Mouse (Mus musculus) embryo, embryonic 11 days (tissue): ENCODE measurements around the gene Gm26938.

Experiments used
- DNase-seq: peaks from one replicate; pipeline ENCODE4 v3.0.0-alpha.2; 2015

Gm26938 gene

GRCm38 (mm10) chr5:139826357-139827055 is at the start of gene Gm26938, which contains the start of gene Psmg3:
TSS of gene Gm26938 (minus strand) at chr5:139826407.
TSS of gene Psmg3 (minus strand) at chr5:139826885.
- DNase-seq, result peak; percentile 90

GRCm38 (mm10) chr5:139871526-139871925 is 45.3 kb upstream of the Gm26938 start:
- no peak for DNase-seq

- DNase-seq, result no peak
Observed at GRCm38 (mm10) chr5:139870886-139871285, 44.7 kb upstream of the Gm26938 start.

DNA sequence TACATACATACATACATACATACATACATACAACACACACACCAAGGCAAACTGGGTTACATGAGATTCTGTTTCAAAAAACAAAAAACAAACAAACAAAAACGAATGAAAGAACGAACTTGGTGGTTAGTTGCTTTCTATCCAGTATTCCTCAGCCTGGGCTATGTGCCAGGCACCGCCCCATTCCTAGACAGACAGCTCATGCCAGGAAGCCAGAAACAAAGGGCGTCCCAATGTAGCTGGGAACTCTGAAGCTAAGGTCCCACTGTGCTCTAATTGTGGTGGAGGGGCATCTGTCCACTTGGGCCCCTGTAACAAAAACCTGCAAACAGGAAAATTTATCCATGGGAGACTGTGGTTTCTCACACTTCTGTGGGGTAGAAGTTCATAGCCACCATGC is 36.6 kb upstream of the Gm26938 start:
- DNase-seq, result no peak

DNA sequence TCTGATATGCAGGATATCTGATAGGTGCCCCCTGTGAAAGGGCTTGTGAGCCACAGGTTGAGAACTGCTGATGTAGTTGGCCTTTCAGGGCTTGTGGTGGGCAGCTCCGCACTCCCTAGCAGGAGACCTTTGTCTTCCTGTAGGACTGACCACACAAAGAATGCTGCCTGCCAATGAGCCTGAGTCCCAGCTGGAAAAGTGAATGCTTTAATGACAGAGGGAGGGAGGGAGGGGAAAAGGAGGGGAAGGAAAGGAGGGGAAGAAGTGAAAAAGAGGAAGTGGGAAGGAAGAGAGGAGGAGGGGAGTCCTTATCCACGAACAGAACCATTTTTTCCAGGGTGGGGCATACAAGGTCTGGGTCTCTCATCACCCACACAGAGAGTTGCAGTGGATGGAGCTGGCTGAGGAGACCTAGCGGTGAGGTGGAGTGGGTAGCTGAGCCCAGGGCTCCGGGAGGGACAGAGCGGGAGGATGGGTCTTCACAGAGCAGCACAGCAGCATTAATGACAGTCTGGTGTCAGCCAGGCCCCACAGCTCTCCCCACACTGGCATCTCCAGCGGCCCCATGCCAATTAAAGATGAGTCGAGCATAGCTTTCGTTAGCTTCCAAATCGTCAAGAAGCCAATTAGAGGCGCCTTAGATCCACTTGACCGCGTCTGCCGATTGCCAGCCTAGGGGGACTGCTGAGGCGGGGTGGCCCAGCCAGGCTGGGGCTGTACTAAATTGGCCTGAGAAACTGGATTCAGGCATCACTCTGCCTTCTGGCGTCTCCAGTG is 34.3 kb upstream of the Gm26938 start:
- peak; percentile 15 for DNase-seq

DNA sequence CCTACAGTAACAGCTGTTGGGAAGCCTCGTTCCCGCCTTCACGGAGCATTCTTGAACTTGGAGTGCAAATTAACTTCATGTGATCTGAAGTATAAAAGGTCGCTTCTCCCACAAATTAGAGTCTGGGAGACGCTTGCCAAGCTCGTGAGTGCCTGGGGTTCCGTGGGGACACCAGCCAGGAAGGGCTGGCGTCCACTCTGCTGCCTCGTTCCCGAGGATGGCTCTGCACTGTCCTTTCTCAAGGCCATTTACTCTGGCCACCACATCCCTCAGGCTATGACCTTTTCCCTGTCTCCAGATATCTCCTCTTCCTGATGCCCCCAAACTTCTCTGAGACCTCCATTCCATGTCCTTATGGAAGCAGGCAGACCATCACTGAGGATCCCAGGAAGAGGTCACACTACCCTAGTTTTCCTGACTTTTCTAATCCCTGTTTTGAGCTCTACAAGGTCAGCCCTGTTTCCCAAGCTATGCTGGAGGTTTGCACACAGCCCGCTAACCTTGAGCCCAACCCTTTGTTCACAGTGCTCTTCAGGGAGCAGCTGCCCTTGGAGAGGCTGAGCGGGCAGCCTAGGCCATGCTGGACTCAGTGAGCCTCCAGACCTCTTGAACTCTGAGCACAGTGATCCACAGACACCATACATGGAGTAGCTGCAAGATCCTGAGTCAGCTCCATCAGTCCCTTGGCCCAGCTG is 23.6 kb upstream of the Gm26938 start:
- no peak for DNase-seq

- DNase-seq, result no peak
Observed at GRCm38 (mm10) chr5:139839142-139839541, 12.9 kb upstream of the Gm26938 start.

DNA sequence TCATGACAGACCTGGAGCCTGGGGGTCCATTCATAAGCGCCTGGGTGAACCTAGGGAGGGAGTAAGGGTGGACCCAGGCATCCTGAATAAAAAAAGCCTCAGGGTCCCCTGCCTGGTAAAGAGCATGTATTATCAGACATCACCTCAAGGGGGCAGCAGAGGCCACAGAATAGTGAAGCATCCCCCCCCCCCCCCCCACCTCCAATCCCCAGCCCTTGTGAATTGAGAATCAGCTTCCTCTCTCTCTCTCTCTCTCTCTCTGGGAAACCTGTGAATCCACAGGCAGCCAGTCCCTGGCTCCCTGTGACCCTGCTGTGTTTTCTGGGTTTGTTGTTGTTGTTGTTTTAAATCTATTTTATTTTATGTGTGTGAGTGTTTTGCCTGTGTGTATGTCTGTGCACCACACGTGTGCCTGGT is 12.3 kb upstream of the Gm26938 start:
- DNase-seq, result peak; percentile 77

DNA sequence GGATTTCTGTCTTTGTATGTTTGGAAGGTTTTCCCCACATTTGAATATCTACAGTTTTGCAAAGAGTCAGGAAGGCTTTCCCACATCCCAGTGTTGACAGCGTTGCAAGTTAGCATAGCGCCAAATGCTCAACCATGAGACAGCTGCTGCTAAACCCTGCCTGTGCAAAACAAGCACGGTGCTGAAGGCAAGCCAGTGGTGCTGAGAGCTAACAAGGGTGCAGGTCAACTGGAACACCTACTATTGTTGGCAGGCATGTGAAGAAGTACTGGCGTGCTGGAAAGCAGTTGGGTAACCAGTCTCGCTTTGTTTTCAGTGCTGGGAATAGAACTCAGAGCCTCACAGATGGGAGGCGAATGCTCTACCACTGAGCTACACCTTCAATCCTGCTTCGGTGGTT is 9.5 kb upstream of the Gm26938 start:
- no peak for DNase-seq

DNA sequence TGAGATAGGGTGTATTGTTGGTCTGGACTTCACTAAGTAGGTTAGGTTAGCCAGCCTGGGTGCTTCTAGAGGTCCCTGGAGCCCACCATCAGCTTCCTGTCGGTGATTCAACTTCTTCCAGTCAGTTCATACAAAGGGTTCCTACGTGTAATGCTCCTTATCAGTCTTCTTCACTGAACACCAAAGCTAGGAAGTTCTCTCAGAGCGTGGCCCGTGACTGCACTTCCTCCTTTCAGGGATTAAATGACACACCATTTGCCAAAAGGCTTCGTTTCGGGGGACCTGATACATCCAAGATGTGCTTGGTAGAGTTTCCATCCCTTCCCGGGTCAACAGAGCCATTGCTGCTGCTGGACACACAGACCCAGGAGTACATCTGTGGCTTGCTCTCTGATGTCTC is 5.9 kb upstream of the Gm26938 start:
- DNase-seq, result no peak

DNA sequence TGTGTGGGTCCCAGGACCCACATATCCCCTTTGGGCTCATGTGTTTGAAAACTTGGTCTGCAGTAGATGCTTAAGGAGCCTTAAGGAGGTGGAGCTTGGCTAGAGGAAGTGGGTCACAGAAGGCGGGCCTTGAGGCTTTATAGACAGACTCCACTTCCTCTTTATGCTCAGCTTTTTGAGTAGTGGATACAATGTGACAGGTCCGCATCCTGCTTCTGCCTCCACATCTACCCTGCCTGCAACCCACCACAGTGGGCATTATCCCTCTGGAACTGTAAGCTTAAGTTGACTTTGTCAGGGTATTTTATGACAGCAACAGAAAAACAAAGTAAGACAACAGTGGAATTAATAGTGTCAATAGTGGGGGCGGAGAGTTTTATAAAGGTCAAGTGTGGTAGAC is 4.5 kb upstream of the Gm26938 start:
- no peak for DNase-seq

DNA sequence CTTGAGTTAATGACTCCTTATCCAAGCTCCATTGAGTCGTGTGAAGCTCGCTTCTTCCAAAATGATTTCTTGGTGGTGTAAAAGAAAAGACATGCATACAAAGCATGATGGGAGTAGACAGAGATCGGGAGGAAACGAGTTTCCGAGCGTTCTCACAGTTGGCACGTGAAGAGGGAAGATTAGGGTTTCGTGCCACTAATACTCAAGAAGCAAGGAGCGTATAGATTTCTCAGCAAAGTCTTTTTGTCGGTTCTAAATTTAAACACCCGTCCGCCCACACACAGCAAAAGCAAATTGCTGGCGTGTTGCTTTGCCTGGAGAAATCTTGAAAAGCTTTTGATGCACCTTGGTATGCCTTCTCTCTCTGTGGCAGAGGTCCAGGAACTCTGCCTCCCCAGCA is 3.2 kb upstream of the Gm26938 start:
- DNase-seq, result no peak

- no peak for DNase-seq
Observed at GRCm38 (mm10) chr5:139827593-139827992, 1.4 kb upstream of the Gm26938 start.

GRCm38 (mm10) chr5:139825947-139826346 is 260 bp downstream of the Gm26938 start:
- no peak for DNase-seq

GRCm38 (mm10) chr5:139824531-139824930 is 1.7 kb downstream of the Gm26938 start:
- DNase-seq, result no peak

- no peak for DNase-seq
Observed at GRCm38 (mm10) chr5:139821466-139822459, 4.4 kb downstream of the Gm26938 start.

- no peak for DNase-seq
Observed at GRCm38 (mm10) chr5:139819538-139820181, 6.5 kb downstream of the Gm26938 start, which contains the start of gene Tmem184a. TSS of gene Tmem184a (minus strand) at chr5:139819917.

DNA sequence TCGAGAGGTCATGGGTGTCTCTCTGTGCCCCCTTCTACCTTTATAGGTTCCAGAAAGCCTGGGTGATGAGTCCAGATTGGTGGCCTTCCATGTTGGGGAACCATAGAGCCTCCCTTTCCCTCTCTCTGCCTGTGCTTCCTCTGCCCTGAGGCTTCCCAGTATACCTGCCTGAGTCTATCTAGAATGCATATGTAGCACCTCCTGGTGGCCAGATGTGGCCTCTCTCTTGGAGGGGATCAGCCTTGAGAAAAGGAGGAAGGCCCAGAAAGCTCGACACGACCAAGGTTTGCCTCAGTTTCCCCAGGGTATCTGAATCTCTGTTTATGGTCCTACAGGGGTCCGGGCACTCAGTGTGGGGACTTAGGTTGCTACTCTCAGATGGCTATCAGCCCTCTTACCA is 7.4 kb downstream of the Gm26938 start:
- peak; percentile 50 for DNase-seq

- no peak for DNase-seq
Observed at GRCm38 (mm10) chr5:139818056-139818455, 8.2 kb downstream of the Gm26938 start.

DNA sequence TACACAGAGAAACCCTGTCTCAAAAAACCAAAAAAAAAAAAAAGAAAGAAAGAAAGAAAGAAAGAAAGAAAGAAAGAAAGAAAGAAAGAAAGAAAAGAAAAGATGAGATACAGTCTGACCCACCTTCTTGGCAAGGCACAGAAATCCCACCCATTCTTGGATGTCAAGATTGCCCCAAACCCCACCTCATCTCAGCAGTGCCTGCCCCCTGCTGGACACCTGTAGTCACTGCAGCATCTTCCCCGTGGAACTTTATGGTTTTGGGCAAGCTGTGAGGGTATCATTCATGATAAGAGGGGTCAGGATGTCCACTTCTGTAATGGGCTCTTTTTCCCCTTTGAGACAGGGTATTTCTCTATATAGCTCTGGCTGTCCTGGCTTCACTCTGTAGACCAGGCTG is 8.9 kb downstream of the Gm26938 start:
- no peak for DNase-seq

DNA sequence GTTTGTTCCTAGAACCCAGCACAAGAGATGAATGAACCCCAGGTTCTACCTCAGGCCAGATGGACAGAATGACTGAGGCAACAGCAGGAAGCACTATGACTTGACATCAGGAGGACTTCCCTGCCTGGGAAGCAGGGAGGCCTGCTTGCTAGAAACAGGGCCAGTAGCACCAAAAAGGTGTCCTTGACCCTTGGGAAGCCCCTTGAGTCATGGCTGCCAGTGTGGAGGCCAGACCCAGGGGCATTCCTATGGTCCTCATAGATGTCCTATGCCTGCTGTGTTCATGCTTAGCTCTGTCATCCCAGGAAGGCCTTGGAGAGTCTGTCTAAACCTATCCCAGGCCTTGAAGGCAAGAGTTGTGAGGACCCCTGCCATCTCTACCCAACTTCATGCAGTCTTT is 9.8 kb downstream of the Gm26938 start:
- DNase-seq, result no peak

GRCm38 (mm10) chr5:139815964-139816363 is 10.2 kb downstream of the Gm26938 start:
- no peak for DNase-seq
